Mouse (Mus musculus): ENCODE measurements around the gene Phc3.

- TF ChIP-seq CTCF (IDR thresholded peaks at IDR 0.05; ENCODE audit: control insufficient read depth, insufficient read depth, insufficient replicate concordance, low read depth, low read length) = no peak
- TF ChIP-seq POLR2A (IDR thresholded peaks at IDR 0.05; ENCODE audit: control insufficient read depth, low read depth, low read length) = no peak
Measured at GRCm38 (mm10) chr3:30889014-30889413, 80.2 kb downstream of the Phc3 start.
